Mouse (Mus musculus): ENCODE data around the gene Rpgrip1l. TPM values are rescaled to one million over a fixed set of nuclear protein-coding genes. Genes with fewer than 3 reads are reported as not detected.

The Rpgrip1l gene
- total and polyA plus RNA-seq, 3 experiments: 2.1 to 5.0 (median 3.8) TPM

Other genes with a start within 250 kb of the Rpgrip1l start
- 17.2 and 19.0 TPM in 2 replicates for gene Rbl2, start 243.2 kb downstream of the Rpgrip1l start, total RNA-seq (2012; rRNA removed)
- 19.2 and 20.4 TPM in 2 replicates for gene Rbl2, start 243.2 kb downstream of the Rpgrip1l start, total RNA-seq (2014; rRNA removed)
- 17.0 and 21.9 TPM in 2 replicates for gene Rbl2, start 243.2 kb downstream of the Rpgrip1l start, polyA plus RNA-seq (2012; ENCODE audit: insufficient read length, low read depth)
- 8.5 and 9.3 TPM in 2 replicates for gene Aktip, start 113.3 kb downstream of the Rpgrip1l start, total RNA-seq (2012; rRNA removed)
- 13.3 and 13.6 TPM in 2 replicates for gene Aktip, start 113.3 kb downstream of the Rpgrip1l start, total RNA-seq (2014; rRNA removed)
- 9.7 and 13.4 TPM in 2 replicates for gene Aktip, start 113.3 kb downstream of the Rpgrip1l start, polyA plus RNA-seq (2012; ENCODE audit: insufficient read length, low read depth)
- gene Fto, start 263 bp upstream of the Rpgrip1l start, total RNA-seq (2012; rRNA removed): 14.0 and 15.7 TPM in 2 replicates
- 7.7 and 8.4 TPM in 2 replicates for gene Fto, start 263 bp upstream of the Rpgrip1l start, total RNA-seq (2014; rRNA removed)
- gene Fto, start 263 bp upstream of the Rpgrip1l start, polyA plus RNA-seq (2012; ENCODE audit: insufficient read length, low read depth): 39.3 and 43.2 TPM in 2 replicates

Data from CH12.LX (cell line).